Mouse (Mus musculus): ENCODE measurements around the gene Grik5. TPM values are rescaled to one million over a fixed set of nuclear protein-coding genes. Genes with fewer than 3 reads are reported as not detected.
"Not testable (repeated sequence)": the region's sequence is repeated elsewhere in the genome, so short reads cannot be mapped to it uniquely, and the experiment has no call there.

Grik5 gene
- total RNA-seq, 2 experiments from 2014 or later, result 234 to 242 TPM

DNA sequence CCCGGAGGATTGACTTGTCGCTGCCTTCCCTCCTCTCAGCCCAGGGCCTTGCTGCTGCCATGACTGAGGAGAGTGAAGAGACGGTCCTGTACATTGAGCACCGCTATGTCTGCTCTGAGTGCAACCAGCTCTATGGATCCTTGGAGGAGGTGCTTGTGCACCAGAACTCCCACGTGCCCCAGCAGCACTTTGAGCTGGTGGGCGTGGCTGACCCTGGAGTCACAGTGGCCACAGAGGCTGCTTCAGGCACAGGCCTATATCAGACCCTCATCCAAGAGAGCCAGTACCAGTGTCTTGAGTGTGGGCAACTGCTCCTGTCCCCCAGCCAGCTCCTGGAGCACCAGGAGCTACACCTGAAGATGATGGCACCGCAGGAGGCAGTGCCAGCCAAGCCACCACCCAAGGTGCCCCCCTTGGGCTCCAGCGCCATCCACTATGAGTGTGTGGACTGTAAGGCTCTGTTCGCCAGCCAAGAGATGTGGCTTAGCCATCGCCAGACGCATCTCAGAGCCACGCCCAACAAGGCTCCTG is 7.4 kb upstream of the Grik5 start:
- no peak for DNase-seq

- DNase-seq, result no peak
Observed at GRCm38 (mm10) chr7:25077414-25077755, 5.2 kb upstream of the Grik5 start.

- DNase-seq, result peak; percentile 97 to 99
Observed at GRCm38 (mm10) chr7:25076663-25077413, 4.7 kb upstream of the Grik5 start.

DNA sequence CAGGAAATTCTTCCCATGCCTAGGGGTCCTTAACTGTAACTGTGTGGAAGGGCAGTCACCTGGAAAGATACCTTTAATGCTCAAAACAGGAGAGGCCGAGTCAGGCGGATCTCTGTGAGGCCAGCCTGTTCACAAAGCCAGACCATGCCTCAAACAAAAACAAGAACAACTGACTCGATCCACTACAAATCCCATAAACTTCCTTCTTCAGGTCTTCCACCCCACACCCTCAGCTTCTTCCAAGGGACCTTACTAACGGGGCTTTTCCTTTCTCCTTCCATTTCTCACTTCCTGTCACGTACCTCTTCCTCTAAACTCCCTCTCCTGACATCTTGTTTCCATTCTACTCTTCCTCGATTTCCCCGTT is 4.1 kb upstream of the Grik5 start:
- DNase-seq, result no peak

- DNase-seq, result peak in 1 of 2 experiments; percentile 44
Observed at GRCm38 (mm10) chr7:25073924-25074323, 1.8 kb upstream of the Grik5 start.

DNA sequence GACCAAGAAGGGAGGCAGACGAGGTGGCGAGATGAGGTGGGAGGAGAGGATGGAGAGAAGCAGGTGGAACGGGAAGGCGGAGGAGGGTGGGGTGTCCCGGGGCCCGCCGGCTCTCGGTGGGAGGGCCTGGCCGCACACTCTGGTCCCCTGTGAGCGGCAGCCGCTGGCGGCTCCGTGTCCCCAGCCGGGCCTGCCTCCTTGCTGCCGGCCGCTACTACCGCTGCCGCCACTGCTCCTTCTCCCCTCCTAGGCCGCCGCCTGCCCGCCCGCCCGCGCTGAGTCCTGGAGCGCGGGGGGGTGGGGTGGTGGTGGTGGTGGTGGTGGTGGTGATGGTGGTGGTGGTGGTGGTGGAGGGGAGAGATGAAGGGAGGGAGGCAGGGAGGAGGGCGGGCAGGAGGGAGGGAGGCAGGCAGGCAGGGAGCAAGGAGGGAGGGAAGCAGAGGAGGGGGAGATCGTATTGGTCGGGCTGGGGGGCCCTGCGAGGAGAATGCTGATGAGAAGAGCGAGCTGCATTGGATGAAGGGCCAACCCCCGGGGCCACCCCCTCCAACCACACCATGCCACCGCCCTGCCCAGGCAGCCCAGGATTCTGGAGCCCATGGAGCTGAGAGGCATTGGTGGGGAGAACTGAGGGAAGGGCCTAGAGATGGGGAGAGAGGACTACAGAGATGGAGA is 707 bp upstream of the Grik5 start:
- DNase-seq, result peak; percentile 65 to 71

DNA sequence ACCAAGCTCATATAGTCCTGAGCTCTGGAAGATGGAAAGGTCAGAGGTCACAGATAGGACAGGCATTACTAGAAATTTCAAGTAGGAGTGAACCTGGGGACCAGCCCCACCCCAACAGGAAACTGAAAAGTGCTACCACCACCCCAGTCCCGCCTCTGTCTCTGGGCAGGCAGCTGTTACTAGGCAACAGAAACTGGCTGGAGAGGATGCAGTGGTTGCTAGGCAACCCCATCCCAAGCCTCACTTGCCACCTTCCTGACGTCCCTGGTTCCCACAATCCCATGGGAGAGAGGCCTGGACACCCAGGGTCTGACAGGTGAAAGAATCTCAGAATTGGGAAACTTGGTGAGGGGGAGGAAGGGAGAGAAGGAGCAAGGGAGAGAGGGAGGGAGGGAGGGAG is 3.4 kb downstream of the Grik5 start:
- peak; percentile 62 to 64 for DNase-seq

GRCm38 (mm10) chr7:25067909-25068656 is 4.1 kb downstream of the Grik5 start:
- DNase-seq, result no peak

- DNase-seq, result no peak
Observed at GRCm38 (mm10) chr7:25067338-25067737, 4.8 kb downstream of the Grik5 start.

DNA sequence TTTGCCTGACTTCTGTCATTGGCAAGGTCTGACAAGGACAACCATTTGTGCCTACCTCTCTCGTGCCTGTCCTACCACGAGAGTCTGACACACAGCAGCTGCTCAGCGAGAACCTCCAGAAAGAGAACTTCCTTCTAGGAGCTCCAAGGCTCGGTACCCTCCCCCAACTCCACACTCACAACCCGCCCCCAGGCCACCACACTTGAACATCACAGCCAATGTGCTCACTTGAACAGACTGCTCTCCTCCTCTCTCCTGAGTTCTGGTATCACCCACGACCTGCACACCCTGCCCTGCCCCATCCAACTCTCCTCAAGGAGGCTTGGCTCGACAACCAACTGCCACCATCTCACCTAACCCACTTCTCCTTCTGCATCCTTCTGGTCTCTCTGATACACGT is 8.2 kb downstream of the Grik5 start:
- DNase-seq, result no peak

- no peak for DNase-seq
Observed at GRCm38 (mm10) chr7:25063346-25063745, 8.8 kb downstream of the Grik5 start.

- DNase-seq, result no peak
Observed at GRCm38 (mm10) chr7:25058836-25059235, 13.3 kb downstream of the Grik5 start.

DNA sequence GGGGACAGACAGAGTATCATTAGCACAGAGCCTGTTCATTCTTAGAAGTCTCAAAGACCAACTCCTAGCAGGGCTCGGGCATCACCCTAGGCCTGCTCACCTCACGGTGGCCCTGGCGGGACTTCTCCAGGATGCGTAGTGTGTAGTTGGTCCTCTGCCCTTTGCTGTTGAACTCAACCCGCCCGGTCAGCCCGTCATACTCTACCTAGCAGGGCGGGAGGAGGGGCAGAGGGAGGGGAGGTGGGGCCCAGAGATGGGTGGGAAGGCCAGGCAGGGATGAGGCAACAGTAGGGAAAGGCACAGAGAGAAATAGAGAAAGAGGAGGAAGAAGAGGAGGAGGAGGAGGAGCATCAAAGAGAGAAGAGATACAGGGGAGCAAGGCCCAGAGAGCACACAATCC is 13.8 kb downstream of the Grik5 start:
- no peak for DNase-seq

DNA sequence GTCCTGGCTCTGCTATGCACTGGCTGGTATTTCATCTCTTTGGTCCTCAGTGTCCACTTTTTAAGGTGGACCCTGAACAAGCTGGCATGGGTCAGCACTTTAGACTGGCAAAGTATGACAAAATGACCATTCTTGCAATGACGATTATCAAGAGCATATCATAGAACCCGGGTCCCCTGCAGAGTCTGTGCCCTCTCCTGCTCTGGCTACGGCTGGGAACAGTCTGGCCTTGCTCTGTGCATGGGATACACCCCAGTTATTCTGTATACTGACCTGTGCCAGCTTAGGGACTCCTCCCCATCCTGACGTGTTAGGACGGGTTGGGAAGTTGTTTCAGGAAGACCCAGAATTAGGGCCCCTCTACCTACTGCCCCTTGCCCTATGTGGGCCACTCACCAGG is 14.3 kb downstream of the Grik5 start:
- no peak for DNase-seq

GRCm38 (mm10) chr7:25056951-25057350 is 15.2 kb downstream of the Grik5 start:
- no peak for DNase-seq

DNA sequence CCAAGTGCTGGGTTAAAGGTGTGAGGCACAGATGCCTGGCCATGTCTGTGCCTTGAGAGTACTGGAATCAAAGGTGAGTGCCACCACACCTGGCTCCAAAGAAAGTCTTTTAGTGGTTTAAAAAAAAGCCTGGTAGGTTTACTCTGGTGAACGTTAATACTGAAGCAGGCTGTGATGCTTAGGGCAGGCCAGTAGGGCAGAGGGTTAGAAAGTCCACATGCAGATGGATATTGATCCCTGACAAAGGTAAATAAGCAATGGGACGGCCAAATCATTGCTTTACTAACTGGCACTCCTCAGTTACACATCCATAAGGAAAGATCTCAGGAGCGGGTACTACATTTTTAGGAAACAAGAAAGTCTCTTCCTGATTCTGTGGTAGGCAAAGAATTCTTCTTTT is 19.6 kb downstream of the Grik5 start:
- DNase-seq, result no peak

GRCm38 (mm10) chr7:25049295-25049930 is 22.7 kb downstream of the Grik5 start:
- no peak for DNase-seq

DNA sequence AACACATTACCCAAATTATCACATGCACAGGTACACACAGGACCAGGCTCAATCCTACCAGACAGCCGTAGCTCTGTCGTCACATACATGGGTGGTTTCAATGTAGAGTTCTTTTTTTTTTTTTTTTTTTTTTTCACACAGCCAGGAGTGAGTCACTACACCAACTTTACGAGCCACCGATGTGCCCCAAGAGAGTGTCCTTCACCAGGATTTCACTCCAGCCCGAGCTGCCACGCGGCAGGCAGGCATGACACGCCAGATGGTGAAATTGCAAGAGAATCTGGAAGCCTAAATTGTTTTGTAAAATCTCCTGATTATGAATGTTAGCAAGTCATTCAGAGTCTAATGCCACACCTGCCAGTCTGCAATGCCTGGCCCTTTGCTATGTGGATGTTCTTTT is 24.8 kb downstream of the Grik5 start:
- DNase-seq, result peak; percentile 59 to 63

GRCm38 (mm10) chr7:25044599-25044998 is 27.5 kb downstream of the Grik5 start:
- DNase-seq, result not testable (repeated sequence)

DNA sequence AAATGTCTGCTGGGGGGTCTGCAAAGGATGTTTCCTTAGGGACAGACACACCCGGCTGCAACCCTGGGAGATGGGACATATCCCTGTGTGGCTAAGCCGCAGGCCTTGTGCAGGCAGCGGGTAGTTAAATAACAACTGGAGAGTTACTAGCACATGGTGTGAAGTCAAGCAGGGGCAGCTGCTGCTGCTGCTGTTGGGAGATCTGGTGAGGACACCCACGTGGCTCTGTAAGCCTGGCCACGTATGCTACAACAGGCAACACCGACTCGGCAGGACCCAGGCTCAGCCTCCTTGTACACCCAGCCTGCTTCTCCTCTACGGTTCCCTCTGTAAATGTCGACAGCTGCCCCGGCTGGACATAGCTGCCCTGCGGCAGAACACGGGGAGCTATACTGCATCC is 30.2 kb downstream of the Grik5 start:
- no peak for DNase-seq

DNA sequence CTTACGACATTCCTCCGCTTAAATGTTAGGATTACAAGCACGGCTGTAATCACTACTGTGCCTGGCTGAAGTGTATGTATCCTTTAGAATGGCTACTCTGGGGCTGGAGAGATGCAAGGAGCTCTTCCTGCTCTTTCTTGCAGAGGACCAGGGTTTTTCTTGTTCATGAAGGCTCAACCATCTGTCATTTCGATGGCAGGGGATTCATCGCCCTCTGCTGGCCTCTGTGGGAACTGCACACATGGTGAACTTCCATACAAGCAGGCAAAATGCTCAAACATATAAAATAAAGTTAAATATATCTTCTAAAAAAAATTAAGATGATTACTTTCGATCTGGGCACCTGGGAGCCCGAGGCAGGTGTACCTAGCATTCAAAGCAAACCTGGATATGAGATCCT is 36.2 kb downstream of the Grik5 start:
- peak; percentile 75 to 77 for DNase-seq

GRCm38 (mm10) chr7:25034796-25035195 is 37.4 kb downstream of the Grik5 start:
- peak; percentile 37 to 39 for DNase-seq

- no peak for DNase-seq
Observed at GRCm38 (mm10) chr7:25031528-25031927, 40.6 kb downstream of the Grik5 start.

Data from layer of hippocampus, postnatal 36 days (tissue).